Mouse (Mus musculus) Patski (cell line): ENCODE measurements around the gene Cacnb1. TPM values are rescaled to one million over a fixed set of nuclear protein-coding genes. Genes with fewer than 3 reads are reported as not detected.

Experiments
- ATAC-seq: fragments of 100-300 bp; one replicate; pipeline ENCODE4 v1.8.0; 2021
- CTCF ChIA-PET: fragments of 350-600 bp; sonication (Branson Sonifier 250); formaldehyde crosslinking; loops from one replicate; lab custom pipeline; 2022; ENCODE audit warnings: inconsistent platforms; lab: Charles Lee
- POLR2A ChIA-PET: fragments of 350-600 bp; sonication (Branson Sonifier 250); formaldehyde crosslinking; loops from one replicate; lab custom pipeline; 2022; ENCODE audit warnings: antibody characterized with exemption, inconsistent platforms; lab: Charles Lee
- DNase-seq: peaks from one replicate; pipeline ENCODE4 v3.0.0-alpha.2; 2011; ENCODE audit warnings: low read depth, low spot score
- H3K27me3 ChIP-seq: fragments of 371-371 bp; one replicate; pipeline ENCODE4 v1.5.1; 2021
- CTCF ChIP-seq: fragments of 100-300 bp; IDR thresholded peaks from one replicate; pipeline ENCODE4 v1.5.1; 2021
- in situ Hi-C: fragments of 300-500 bp; cut with MboI; formaldehyde crosslinking; loops from 3 replicates; pipeline ENCODE4 v1.11.1; 2018; ENCODE audit warnings: low pct_unique_long_range_greater_than_20kb, mixed read lengths
- polyA plus RNA-seq: library from polyadenylated mRNA; unstranded; gene quantifications from one replicate; pipeline ENCODE4 v1.2.3, GENCODE M21; 2021

The Cacnb1 gene
- polyA plus RNA-seq, 1 experiment from 2014 or later, result 6.0 TPM

DNA sequence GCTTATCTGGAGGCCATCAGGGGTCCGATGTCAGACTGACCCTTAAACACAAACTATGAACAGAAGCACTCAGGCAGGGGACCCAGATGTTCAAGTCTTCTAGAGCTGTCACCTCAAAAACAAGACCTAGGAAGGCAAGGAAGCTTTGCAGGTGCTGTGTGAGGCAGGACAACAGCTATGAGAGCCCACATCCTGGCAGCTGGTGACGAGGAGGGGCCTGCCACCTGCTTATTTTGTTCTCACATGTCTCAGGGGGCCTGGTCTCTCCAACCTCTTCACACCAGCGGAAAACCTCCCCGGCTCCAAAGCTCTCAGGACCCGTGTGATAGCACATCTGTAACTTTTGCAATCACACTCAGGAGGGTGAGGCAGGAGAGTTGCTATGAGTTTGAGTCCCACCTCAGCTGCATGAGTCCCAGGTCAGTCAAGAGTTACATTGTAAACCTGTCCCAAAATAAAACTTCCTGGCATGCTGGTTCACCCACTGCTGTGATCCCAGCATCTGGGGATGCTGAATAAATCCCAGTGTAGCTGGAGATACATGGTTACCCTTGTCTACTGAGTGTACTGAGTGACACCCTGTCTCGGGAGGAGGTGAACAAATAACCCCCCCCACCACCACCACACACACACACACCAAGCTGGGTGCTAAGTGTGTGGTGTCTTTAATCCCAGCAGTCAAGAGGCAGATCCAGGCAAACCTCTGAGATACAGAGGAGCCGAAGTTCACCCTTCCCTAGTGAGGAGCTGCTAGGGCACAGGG lies 22.3 kb downstream of the Cacnb1 start:
- CTCF ChIA-PET, result no interaction called here
- in situ Hi-C loops, result no loop called here
- H3K27me3 ChIP-seq, result no peaks in the 10 kb centered on the region
- DNase-seq, result no peak
- POLR2A ChIA-PET, result interaction anchor here (0.6 kb wide), 1 partner anchor 57 kb away, joined by 3 read pairs; no protein-coding TSS in a partner anchor
- ATAC-seq, result no peak
- no peak for TF ChIP-seq CTCF

DNA sequence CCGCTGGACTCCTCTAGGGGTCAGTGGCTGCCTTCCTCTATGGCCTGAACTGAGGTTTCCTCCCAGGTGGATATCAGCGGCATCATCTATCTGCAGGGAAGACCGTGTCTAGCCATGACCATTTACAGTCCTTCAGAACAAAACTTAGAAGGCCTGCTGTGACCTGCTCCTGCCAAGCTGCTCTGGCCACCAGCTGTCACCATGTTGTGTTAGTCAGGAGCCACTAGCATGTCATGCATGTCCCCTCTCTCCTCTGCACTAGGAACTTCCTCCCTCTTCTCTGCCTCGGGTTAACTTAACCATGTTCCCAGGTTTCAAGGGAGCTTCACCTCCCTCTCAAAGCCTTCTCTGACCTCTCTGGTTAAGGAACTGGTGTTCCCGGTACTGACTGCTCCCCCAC lies 23.1 kb downstream of the Cacnb1 start:
- H3K27me3 ChIP-seq, result no peaks in the 10 kb centered on the region
- CTCF ChIA-PET, result interaction anchor here (1.2 kb wide), 1 partner anchor 76 kb away, joined by 3 read pairs; no protein-coding TSS in a partner anchor
- DNase-seq, result no peak

GRCm38 (mm10) chr11:97998898-97999608 lies 23.8 kb downstream of the Cacnb1 start:
- POLR2A ChIA-PET, result no interaction called here
- in situ Hi-C loops, result no loop called here
- DNase-seq (no peak), ATAC-seq (no peak)
- TF ChIP-seq CTCF, result no peak
- no peaks in the 10 kb centered on the region for H3K27me3 ChIP-seq
- CTCF ChIA-PET, result interaction anchor here (1.2 kb wide), 1 partner anchor 77 kb away, joined by 3 read pairs; no protein-coding TSS in a partner anchor

More for the DNA sequence above, 23.1 kb downstream of the Cacnb1 start:
- in situ Hi-C loops, result no loop called here
- POLR2A ChIA-PET, result interaction anchor here (0.6 kb wide), 1 partner anchor 58 kb away, joined by 3 read pairs; no protein-coding TSS in a partner anchor
- no peak for TF ChIP-seq CTCF
- ATAC-seq, result no peak

DNA sequence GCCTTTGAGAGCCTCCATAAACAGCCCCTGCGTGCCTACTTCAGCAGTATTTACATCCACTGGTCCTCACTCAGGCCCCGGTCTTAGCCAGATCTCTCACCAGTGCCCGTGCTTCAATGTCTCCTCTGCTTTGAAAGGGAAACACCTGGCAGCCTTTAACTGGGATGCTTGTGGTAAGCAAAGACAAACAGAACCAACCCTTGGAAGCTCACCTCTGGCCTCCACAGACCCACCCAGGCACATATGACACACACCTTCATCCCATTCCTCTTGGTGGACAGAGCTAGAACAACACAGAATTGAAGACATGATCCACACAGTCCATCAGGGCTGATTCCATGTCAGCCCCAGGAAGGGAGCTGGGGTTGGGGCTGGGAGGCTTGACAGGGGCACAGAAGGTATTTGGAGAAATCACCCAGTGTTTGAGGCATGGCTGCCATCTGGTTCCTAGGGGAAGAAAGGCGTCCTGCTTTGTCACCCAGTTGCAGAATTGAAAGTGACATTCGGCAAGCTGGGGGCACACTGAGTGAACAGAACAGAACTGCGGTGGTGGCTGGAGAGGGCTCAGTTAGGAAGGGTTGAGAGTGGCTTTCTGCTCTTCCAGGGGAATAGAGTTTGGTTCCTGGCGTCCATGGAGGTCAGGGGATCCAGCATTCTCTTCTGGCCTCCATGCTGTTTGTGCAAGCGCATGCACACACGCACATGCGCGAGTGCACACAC lies 24.6 kb downstream of the Cacnb1 start:
- H3K27me3 ChIP-seq, result no peaks in the 10 kb centered on the region
- no peak for TF ChIP-seq CTCF
- CTCF ChIA-PET, result no interaction called here
- POLR2A ChIA-PET, result interaction anchor here (0.6 kb wide), 1 partner anchor 66 kb away, joined by 3 read pairs; no protein-coding TSS in a partner anchor
- in situ Hi-C loops, result no loop called here
- DNase-seq (no peak), ATAC-seq (no peak)

GRCm38 (mm10) chr11:97997387-97997960 lies 25.4 kb downstream of the Cacnb1 start:
- DNase-seq (no peak), ATAC-seq (no peak)
- CTCF ChIA-PET, result no interaction called here
- H3K27me3 ChIP-seq, result no peaks in the 10 kb centered on the region
- POLR2A ChIA-PET, result no interaction called here
- no peak for TF ChIP-seq CTCF
- in situ Hi-C loops, result no loop called here

GRCm38 (mm10) chr11:97996691-97997090 lies 26.1 kb downstream of the Cacnb1 start:
- H3K27me3 ChIP-seq, result no peaks in the 10 kb centered on the region
- in situ Hi-C loops, result no loop called here
- TF ChIP-seq CTCF, result no peak
- no peak for DNase-seq
- CTCF ChIA-PET, result no interaction called here
- ATAC-seq, result no peak
- POLR2A ChIA-PET, result no interaction called here

DNA sequence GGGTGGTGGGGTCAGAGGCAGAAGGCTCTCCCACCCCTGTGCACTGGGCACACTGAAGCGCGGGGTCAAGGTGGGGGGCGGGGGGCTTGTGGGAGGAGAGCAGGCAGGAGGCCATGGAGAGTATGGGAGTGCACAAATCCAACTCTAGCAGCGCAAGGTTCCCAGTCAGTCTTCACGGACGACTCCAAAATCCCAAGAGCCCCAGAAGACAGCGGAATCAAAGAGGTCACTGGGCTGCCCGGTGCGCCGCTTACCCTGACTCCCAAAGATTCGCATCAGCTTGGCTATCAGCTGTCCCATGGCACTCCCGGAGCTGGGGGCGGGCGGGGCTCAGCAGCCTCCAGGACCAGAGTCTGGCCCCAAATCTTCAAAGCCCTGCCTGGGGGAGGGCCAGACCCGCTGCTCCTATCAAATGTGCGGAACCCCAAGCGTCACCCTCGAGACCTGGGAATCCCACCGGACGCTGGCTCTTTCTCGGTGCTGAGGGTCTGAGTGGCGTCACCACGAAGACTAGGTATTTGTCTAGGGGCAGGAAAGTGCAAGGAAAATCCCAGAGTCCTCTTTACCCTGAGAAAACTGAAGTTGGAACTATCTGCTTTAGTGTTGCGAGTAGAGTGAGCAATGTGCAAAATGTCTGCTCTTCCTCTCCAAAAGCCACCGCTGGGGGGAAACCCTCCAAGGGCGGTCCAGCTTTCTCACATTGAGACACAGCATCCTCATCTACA lies 27.1 kb downstream of the Cacnb1 start, which contains the start of gene Arl5c:
Gene Arl5c (minus strand): TSS at position 618 of the 725 bp plus-strand sequence.
- in situ Hi-C loops, result no loop called here
- no peak for TF ChIP-seq CTCF
- no peak for DNase-seq
- CTCF ChIA-PET, result interaction anchor here (1.6 kb wide), 1 partner anchor 11 kb away, joined by 6 read pairs; no protein-coding TSS in a partner anchor
- H3K27me3 ChIP-seq, result no peaks in the 10 kb centered on the region
- POLR2A ChIA-PET, result no interaction called here
- ATAC-seq, result no peak

DNA sequence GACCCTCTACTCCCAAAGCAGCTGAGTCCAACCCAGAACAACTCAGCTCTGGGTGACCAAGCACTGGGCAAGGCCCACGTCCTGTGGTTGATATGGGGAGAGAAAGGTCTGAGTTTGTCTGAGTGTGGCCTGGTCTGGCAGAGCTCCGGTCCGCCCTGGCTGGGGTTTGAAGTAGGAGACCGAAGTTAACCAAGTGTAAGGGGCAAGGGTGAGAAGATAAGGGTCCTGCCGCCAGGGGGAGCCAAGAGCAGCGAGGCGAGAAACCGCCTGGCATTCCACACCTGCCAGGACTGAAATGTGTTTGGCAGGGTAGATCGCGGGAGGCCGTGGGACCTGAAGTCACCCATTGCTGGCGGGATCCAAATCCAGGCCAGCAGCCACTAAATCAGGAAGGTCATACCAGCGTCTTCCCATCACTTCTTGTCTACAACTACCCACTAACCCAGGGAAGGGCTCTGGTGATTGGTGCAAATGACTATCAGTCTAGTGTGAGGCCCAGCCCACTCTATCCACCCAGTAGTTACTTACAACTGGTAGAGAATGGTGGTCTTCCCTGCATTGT lies 28.2 kb downstream of the Cacnb1 start:
- peak; percentile 89 for TF ChIP-seq CTCF
- no peaks in the 10 kb centered on the region for H3K27me3 ChIP-seq
- ATAC-seq, result no peak
- CTCF ChIA-PET, result interaction anchor here (1.1 to 1.6 kb wide), 3 partner anchors 8 to 12 kb away, joined by 3 to 6 read pairs (median 4); no protein-coding TSS in a partner anchor
- in situ Hi-C loops, result no loop called here
- DNase-seq, result no peak
- POLR2A ChIA-PET, result interaction anchor here (0.8 kb wide), 1 partner anchor 30 kb away, joined by 3 read pairs; no protein-coding TSS in a partner anchor
